Mouse (Mus musculus) kidney, embryonic 15.5 days (tissue): ENCODE measurements around the gene Adi1. TPM values are rescaled to one million over a fixed set of nuclear protein-coding genes. Genes with fewer than 3 reads are reported as not detected.
A peak's percentile ranks its signal among the peaks of the same experiment; 100 is the strongest.

Experiments used
- ATAC-seq: fragments of 200-750 bp; cut with Nextera tagmentation; replicated peaks from 2 replicates; pipeline ENCODE4 v1.8.0; 2017; ENCODE audit warnings: moderate TSS enrichment; ENCODE audit not compliant: low FRiP score
- H3K27ac ChIP-seq: fragments of 300-500 bp; sonication (generic); 2 replicates; pipeline ENCODE4 v1.5.1; 2015; ENCODE audit warnings: mild to moderate bottlenecking, inconsistent platforms
- H3K27me3 ChIP-seq: fragments of 300-500 bp; sonication (generic); 2 replicates; pipeline ENCODE4 v1.6.1; 2015; ENCODE audit warnings: inconsistent platforms
- H3K36me3 ChIP-seq: fragments of 300-500 bp; sonication (generic); 2 replicates; pipeline ENCODE4 v1.6.1; 2015; ENCODE audit warnings: inconsistent platforms
- H3K4me1 ChIP-seq: fragments of 300-500 bp; sonication (generic); 2 replicates; pipeline ENCODE4 v1.6.1; 2015; ENCODE audit warnings: inconsistent platforms
- H3K4me2 ChIP-seq: fragments of 300-500 bp; sonication (generic); 2 replicates; pipeline ENCODE4 v1.6.1; 2015; ENCODE audit warnings: moderate library complexity, mild to moderate bottlenecking, inconsistent platforms
- H3K4me3 ChIP-seq: fragments of 300-500 bp; sonication (generic); replicated peaks from 2 replicates; pipeline ENCODE4 v1.5.1; 2015; ENCODE audit warnings: mild to moderate bottlenecking, inconsistent platforms
- H3K9ac ChIP-seq: fragments of 300-500 bp; sonication (generic); 2 replicates; pipeline ENCODE4 v1.6.1; 2015; ENCODE audit warnings: mild to moderate bottlenecking, inconsistent platforms
- H3K9me3 ChIP-seq: fragments of 300-500 bp; sonication (generic); replicated peaks from 2 replicates; pipeline ENCODE4 v1.6.1; 2016; ENCODE audit warnings: inconsistent platforms
- WGBS: fragments of 180-500 bp; shearing (Covaris S2); methylation state at CpG from one replicate; pipeline ENCODE4 v1.1.7; 2015; ENCODE audit warnings: mixed read lengths; 5-methylcytosine and 5-hydroxymethylcytosine counted together
- polyA plus RNA-seq: library from polyadenylated mRNA; unstranded; fragments of >200 nt; fragmentation: Nextera tagmentation; extraction: Ambion mirVana; gene quantifications from 2 replicates; pipeline ENCODE4 v1.2.1, GENCODE M21; 2015

The Adi1 gene
- polyA plus RNA-seq: 85.3 and 90.4 TPM in 2 replicates

GRCm38 (mm10) chr12:28675121-28675924 is at the start of gene Adi1:
Gene Adi1, plus strand, starts transcription at chr12:28675231.
- WGBS: 4% methylated on average over 53 of the region's 53 CpGs
- H3K27me3 ChIP-seq: no peaks in the 10 kb centered on the region
- peak within 1 kb of the TSS; percentile 67 for H3K9ac ChIP-seq
- peak within 1 kb of the TSS; percentile 96 for H3K27ac ChIP-seq
- H3K9me3 ChIP-seq: no peaks in the 10 kb centered on the region
- H3K4me1 ChIP-seq: peaks cover 25% of the 10 kb centered on the region
- peak within 1 kb of the TSS; percentile 72 for H3K4me3 ChIP-seq
- ATAC-seq: peak; percentile 94
- peak within 1 kb of the TSS; percentile 66 for H3K4me2 ChIP-seq
- H3K36me3 ChIP-seq: peaks cover 30% of the 10 kb centered on the region

- no peak for ATAC-seq
- Histone ChIP-seq H3K36me3 (peaks cover 26% of the 10 kb centered on the region), H3K4me2 (no peak overlapping the region), H3K4me3 (no peak overlapping the region), H3K9ac (no peak overlapping the region), H3K9me3 (no peaks in the 10 kb centered on the region), H3K27me3 (no peaks in the 10 kb centered on the region), H3K4me1 (peaks cover 25% of the 10 kb centered on the region), H3K27ac (no peak overlapping the region)
- 75% methylated on average over 7 of the region's 7 CpGs for WGBS
Measured at GRCm38 (mm10) chr12:28625407-28625806, 49.6 kb upstream of the Adi1 start.

GRCm38 (mm10) chr12:28627092-28627491 is 47.9 kb upstream of the Adi1 start:
- H3K4me3 ChIP-seq: no peak overlapping the region
- H3K9me3 ChIP-seq: no peaks in the 10 kb centered on the region
- peaks cover 43% of the 10 kb centered on the region for H3K36me3 ChIP-seq
- H3K27me3 ChIP-seq: no peaks in the 10 kb centered on the region
- peaks cover 12% of the 10 kb centered on the region for H3K4me1 ChIP-seq
- no peak overlapping the region for H3K4me2 ChIP-seq
- ATAC-seq: no peak
- H3K9ac ChIP-seq: no peak overlapping the region
- H3K27ac ChIP-seq: no peak overlapping the region
- 48% methylated on average over 4 of the region's 4 CpGs for WGBS

GRCm38 (mm10) chr12:28628436-28628835 is 46.6 kb upstream of the Adi1 start:
- H3K36me3 ChIP-seq: peaks cover 56% of the 10 kb centered on the region
- no peak overlapping the region for H3K4me2 ChIP-seq
- H3K27me3 ChIP-seq: no peaks in the 10 kb centered on the region
- peaks cover 4% of the 10 kb centered on the region for H3K4me1 ChIP-seq
- no peak overlapping the region; the same call in 1 of the 2 replicates for H3K27ac ChIP-seq
- WGBS: 96% methylated on average over 2 of the region's 2 CpGs
- no peak overlapping the region for H3K9ac ChIP-seq
- ATAC-seq: no peak
- H3K9me3 ChIP-seq: no peaks in the 10 kb centered on the region
- no peak overlapping the region for H3K4me3 ChIP-seq

- peak overlapping the region; percentile 98 for H3K9ac ChIP-seq
- peak; percentile 35; the same call in 1 of the 2 replicates for ATAC-seq
- H3K4me2 ChIP-seq: peak overlapping the region; percentile 71
- H3K27me3 ChIP-seq: no peaks in the 10 kb centered on the region
- H3K36me3 ChIP-seq: peaks cover 47% of the 10 kb centered on the region
- 1% methylated on average over 23 of the region's 23 CpGs for WGBS
- no peaks in the 10 kb centered on the region for H3K9me3 ChIP-seq
- peak overlapping the region; percentile 89 for H3K27ac ChIP-seq
- H3K4me1 ChIP-seq: peaks cover 18% of the 10 kb centered on the region
- H3K4me3 ChIP-seq: peak overlapping the region; percentile 88
Measured at GRCm38 (mm10) chr12:28635058-28635534, 39.9 kb upstream of the Adi1 start.

- H3K9me3 ChIP-seq: no peaks in the 10 kb centered on the region
- H3K4me3 ChIP-seq: peak within 1 kb of the TSS; percentile 88
- no peaks in the 10 kb centered on the region for H3K27me3 ChIP-seq
- peak; percentile 97 for ATAC-seq
- peak within 1 kb of the TSS; percentile 71 for H3K4me2 ChIP-seq
- peaks cover 40% of the 10 kb centered on the region for H3K36me3 ChIP-seq
- peaks cover 18% of the 10 kb centered on the region for H3K4me1 ChIP-seq
- 6% methylated on average over 69 of the region's 69 CpGs for WGBS
- peak within 1 kb of the TSS; percentile 89 for H3K27ac ChIP-seq
- peak within 1 kb of the TSS; percentile 98 for H3K9ac ChIP-seq
Measured at GRCm38 (mm10) chr12:28635535-28636476, 39.2 kb upstream of the Adi1 start, which contains the start of gene Rps7. Gene Rps7, minus strand, starts transcription at chr12:28635953.

GRCm38 (mm10) chr12:28636543-28636942 is 38.5 kb upstream of the Adi1 start:
- Histone ChIP-seq H3K4me2 (peak overlapping the region; percentile 71), H3K9ac (no peak overlapping the region), H3K36me3 (peaks cover 33% of the 10 kb centered on the region), H3K4me1 (peaks cover 18% of the 10 kb centered on the region), H3K9me3 (no peaks in the 10 kb centered on the region), H3K4me3 (peak overlapping the region; percentile 88), H3K27me3 (no peaks in the 10 kb centered on the region), H3K27ac (no peak overlapping the region)
- 92% methylated on average over 6 of the region's 6 CpGs for WGBS
- ATAC-seq: no peak

- no peak overlapping the region for H3K4me2 ChIP-seq
- no peaks in the 10 kb centered on the region for H3K9me3 ChIP-seq
- H3K4me3 ChIP-seq: no peak overlapping the region
- no peak for ATAC-seq
- no peak overlapping the region for H3K27ac ChIP-seq
- no peak overlapping the region for H3K9ac ChIP-seq
- WGBS: 72% methylated on average over 2 of the region's 2 CpGs
- H3K27me3 ChIP-seq: peaks cover 14% of the 10 kb centered on the region; the same call in 1 of the 2 replicates
- peaks cover 10% of the 10 kb centered on the region for H3K36me3 ChIP-seq
- peaks cover 10% of the 10 kb centered on the region for H3K4me1 ChIP-seq
Measured at GRCm38 (mm10) chr12:28638778-28639177, 36.3 kb upstream of the Adi1 start.

- 0 out of 2 replicates have a peak, but pooled peaks cover 7% of the 10 kb centered on the region for H3K27me3 ChIP-seq
- 2% methylated on average over 52 of the region's 52 CpGs for WGBS
- peak within 1 kb of the TSS; percentile 64; the same call in 1 of the 2 replicates for H3K27ac ChIP-seq
- peaks cover 10% of the 10 kb centered on the region for H3K4me1 ChIP-seq
- H3K9ac ChIP-seq: peak within 1 kb of the TSS; percentile 51
- H3K4me3 ChIP-seq: peak within 1 kb of the TSS; percentile 60
- peak within 1 kb of the TSS; percentile 69 for H3K4me2 ChIP-seq
- no peaks in the 10 kb centered on the region for H3K9me3 ChIP-seq
- peak; percentile 96 for ATAC-seq
- H3K36me3 ChIP-seq: peaks cover 20% of the 10 kb centered on the region
Measured at GRCm38 (mm10) chr12:28649141-28650110, 25.6 kb upstream of the Adi1 start, which contains the start of gene Rnaseh1. Gene Rnaseh1, plus strand, starts transcription at chr12:28649602.

- H3K9ac ChIP-seq: no peak overlapping the region
- H3K4me2 ChIP-seq: no peak overlapping the region
- peaks cover 8% of the 10 kb centered on the region; the same call in 1 of the 2 replicates for H3K4me1 ChIP-seq
- H3K4me3 ChIP-seq: no peak overlapping the region
- peaks cover 37% of the 10 kb centered on the region for H3K36me3 ChIP-seq
- H3K9me3 ChIP-seq: no peaks in the 10 kb centered on the region
- no peak for ATAC-seq
- 88% methylated on average over 4 of the region's 4 CpGs for WGBS
- no peaks in the 10 kb centered on the region for H3K27me3 ChIP-seq
- no peak overlapping the region for H3K27ac ChIP-seq
Measured at GRCm38 (mm10) chr12:28662628-28663027, 12.4 kb upstream of the Adi1 start.

- Histone ChIP-seq H3K4me3 (no peak overlapping the region), H3K27ac (no peak overlapping the region), H3K4me2 (no peak overlapping the region), H3K27me3 (no peaks in the 10 kb centered on the region), H3K36me3 (no peaks in the 10 kb centered on the region), H3K9me3 (no peaks in the 10 kb centered on the region), H3K9ac (no peak overlapping the region), H3K4me1 (peaks cover 13% of the 10 kb centered on the region)
- ATAC-seq: no peak
- 68% methylated on average over 4 of the region's 4 CpGs for WGBS
Measured at GRCm38 (mm10) chr12:28666734-28667133, 8.3 kb upstream of the Adi1 start.
